Comparison of ENCODE assay signal across 13 mouse cellular contexts in the genomic region with DNA sequence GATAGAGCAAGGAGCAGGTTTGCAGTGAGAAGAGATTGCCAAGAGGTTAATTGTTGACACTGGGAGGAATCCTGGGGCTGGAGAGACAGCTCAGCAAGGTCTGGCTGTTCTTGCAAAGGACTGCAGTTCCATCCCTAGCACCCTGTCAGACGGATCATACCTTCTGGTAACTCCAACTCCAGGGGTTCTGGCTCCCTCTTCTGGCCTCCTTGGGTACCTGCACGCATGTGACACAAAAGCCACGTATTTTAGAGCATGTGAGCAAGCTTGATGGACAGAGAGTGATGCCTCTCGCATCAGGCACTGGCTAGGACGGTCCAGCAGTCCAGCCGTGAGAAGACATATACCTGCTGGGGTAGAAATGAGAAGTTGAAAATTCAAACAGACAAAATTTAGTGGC. TPM values are rescaled to one million over a fixed set of nuclear protein-coding genes. Genes with fewer than 3 reads are reported as not detected.
A peak's percentile ranks its signal among the peaks of the same experiment; 100 is the strongest.
DNase-seq lines count a peak whose midpoint lies in the region; ATAC-seq and TF ChIP-seq lines count a peak whose summit lies in the region.
"Had no signal": no experiment of that assay in that cellular context is flagged by ENCODE, and none has a peak within 500 bp of the region (broad histone marks: within the 10 kb centered on the region; RNA-seq: fewer than 3 reads in every experiment).

No protein-coding gene starts in this region.

- no peak for DNase-seq in embryonic facial prominence, embryonic 10.5 days (ENCODE audit: low spot score)
- no peak for DNase-seq in liver, embryonic 14.5 days (ENCODE audit: low read depth in 3 of 3, low spot score in 3 of 3)
- no peak for DNase-seq in liver, embryonic 11.5 days (ENCODE audit: low spot score)
- peak; percentile 10 for DNase-seq in thymus, postnatal 14 days
- DNase-seq in thymus, postnatal 10 days (ENCODE audit: low spot score in 2 of 2): no peak
- DNase-seq in stomach, postnatal 0 days (ENCODE audit: low spot score): no peak
- DNase-seq: cerebellum, postnatal 36 days; kidney, postnatal 25 days; retina, postnatal 1 day had no signal

- ATAC-seq in embryonic facial prominence, embryonic 13.5 days (ENCODE audit: insufficient number of reproducible peaks, insufficient read depth, low FRiP score, low TSS enrichment, low read depth): no peak
- ATAC-seq in liver, embryonic 14.5 days (ENCODE audit: insufficient read depth): no peak
- no peak for ATAC-seq in liver, embryonic 11.5 days (replicated peaks; ENCODE audit: low FRiP score)
- ATAC-seq in stomach, postnatal 0 days (ENCODE audit: low FRiP score, low TSS enrichment): no peak
- no peak for ATAC-seq in inflammation-experienced regulatory T-cells, adult 6 months
- ATAC-seq: intestine, embryonic 15.5 days had no signal

- peaks cover 7% of the 10 kb centered on the region; the same call in 1 of the 2 replicates for H3K4me1 ChIP-seq in embryonic facial prominence, embryonic 13.5 days
- H3K4me1 ChIP-seq in embryonic facial prominence, embryonic 10.5 days: peaks cover 13% of the 10 kb centered on the region
- no peaks in the 10 kb centered on the region for H3K4me1 ChIP-seq in liver, embryonic 14.5 days (replicated peaks; ENCODE audit: control insufficient read depth in 2 of 2, insufficient read depth in 2 of 2, low read length in 1 of 2)
- H3K4me1 ChIP-seq in liver, embryonic 11.5 days (replicated peaks; ENCODE audit: control insufficient read depth, insufficient read depth, low read length): no peaks in the 10 kb centered on the region
- H3K4me1 ChIP-seq in stomach, postnatal 0 days (replicated peaks; ENCODE audit: control insufficient read depth, insufficient read depth): no peaks in the 10 kb centered on the region
- H3K4me1 ChIP-seq: neural tube, embryonic 15.5 days had no signal

- peak; percentile 36 for TF ChIP-seq CTCF in liver, embryonic 14.5 days (IDR thresholded peaks at IDR 0.05; ENCODE audit: low read depth)
- peak; percentile 40 for TF ChIP-seq CTCF in stomach, postnatal 0 days (IDR thresholded peaks at IDR 0.05; ENCODE audit: low read depth)

- WGBS in embryonic facial prominence, embryonic 13.5 days: 91% methylated on average over 6 of the region's 6 CpGs
- WGBS in embryonic facial prominence, embryonic 10.5 days: 91% methylated on average over 6 of the region's 6 CpGs
- WGBS in liver, embryonic 14.5 days (ENCODE audit: insufficient replicate concordance): 65% methylated on average over 6 of the region's 6 CpGs
- WGBS in liver, embryonic 11.5 days: 87% methylated on average over 6 of the region's 6 CpGs
- 92% methylated on average over 6 of the region's 6 CpGs for WGBS in stomach, postnatal 0 days

- peaks cover 2% of the 10 kb centered on the region; the same call in 1 of the 2 replicates for H3K9me3 ChIP-seq in embryonic facial prominence, embryonic 13.5 days
- H3K9me3 ChIP-seq in embryonic facial prominence, embryonic 10.5 days: 0 out of 2 replicates have a peak, but pooled peaks cover 4% of the 10 kb centered on the region
- no peaks in the 10 kb centered on the region for H3K9me3 ChIP-seq in liver, embryonic 14.5 days (ENCODE audit: control insufficient read depth, low read length)
- no peaks in the 10 kb centered on the region for H3K9me3 ChIP-seq in liver, embryonic 11.5 days (ENCODE audit: control insufficient read depth, low read length)
- no peaks in the 10 kb centered on the region for H3K9me3 ChIP-seq in stomach, postnatal 0 days (ENCODE audit: control insufficient read depth, low read length)
- H3K9me3 ChIP-seq: intestine, embryonic 15.5 days; neural tube, embryonic 15.5 days had no signal

- H3K4me2 ChIP-seq in embryonic facial prominence, embryonic 13.5 days: no peak overlapping the region
- no peak overlapping the region for H3K4me2 ChIP-seq in liver, embryonic 14.5 days (ENCODE audit: low read depth)
- no peak overlapping the region for H3K4me2 ChIP-seq in liver, embryonic 11.5 days
- H3K4me2 ChIP-seq in stomach, postnatal 0 days (replicated peaks; ENCODE audit: low read depth): no peak overlapping the region
- H3K4me2 ChIP-seq: intestine, embryonic 15.5 days; neural tube, embryonic 15.5 days had no signal

- H3K36me3 ChIP-seq in embryonic facial prominence, embryonic 13.5 days: no peaks in the 10 kb centered on the region
- H3K36me3 ChIP-seq in embryonic facial prominence, embryonic 10.5 days (replicated peaks): no peaks in the 10 kb centered on the region
- H3K36me3 ChIP-seq in liver, embryonic 14.5 days (replicated peaks; ENCODE audit: control insufficient read depth, insufficient read depth, low read depth): no peaks in the 10 kb centered on the region
- H3K36me3 ChIP-seq in liver, embryonic 11.5 days (ENCODE audit: control insufficient read depth, insufficient read depth, low read length): no peaks in the 10 kb centered on the region
- H3K36me3 ChIP-seq in stomach, postnatal 0 days (ENCODE audit: control insufficient read depth, insufficient read depth, low read length): no peaks in the 10 kb centered on the region
- H3K36me3 ChIP-seq: intestine, embryonic 15.5 days; neural tube, embryonic 15.5 days had no signal

- TF ChIP-seq EP300 in liver, embryonic 14.5 days (IDR thresholded peaks at IDR 0.05; ENCODE audit: low read depth): no peak
- no peak for TF ChIP-seq EP300 in stomach, postnatal 0 days (optimal IDR thresholded peaks at IDR 0.05)

- no peak overlapping the region for H3K4me3 ChIP-seq in embryonic facial prominence, embryonic 13.5 days
- no peak overlapping the region for H3K4me3 ChIP-seq in embryonic facial prominence, embryonic 10.5 days
- H3K4me3 ChIP-seq in liver, embryonic 14.5 days (ENCODE audit: insufficient read depth in 1 of 2, low read depth in 2 of 2, low read length in 2 of 2): no peak overlapping the region
- H3K4me3 ChIP-seq in liver, embryonic 11.5 days (ENCODE audit: low read depth, low read length): no peak overlapping the region
- no peak overlapping the region for H3K4me3 ChIP-seq in stomach, postnatal 0 days (ENCODE audit: low read depth, low read length)
- H3K4me3 ChIP-seq: intestine, embryonic 15.5 days; neural tube, embryonic 15.5 days had no signal

- no peak overlapping the region for H3K9ac ChIP-seq in embryonic facial prominence, embryonic 13.5 days
- no peak overlapping the region for H3K9ac ChIP-seq in liver, embryonic 14.5 days (replicated peaks)
- no peak overlapping the region for H3K9ac ChIP-seq in liver, embryonic 11.5 days (ENCODE audit: low read depth, low read length)
- no peak overlapping the region for H3K9ac ChIP-seq in stomach, postnatal 0 days (ENCODE audit: low read length)
- H3K9ac ChIP-seq: intestine, embryonic 15.5 days; neural tube, embryonic 15.5 days had no signal

- 0 out of 2 replicates have a peak overlapping the region, but pooled peaks have one; percentile 36 for H3K27ac ChIP-seq in embryonic facial prominence, embryonic 13.5 days
- no peak overlapping the region for H3K27ac ChIP-seq in embryonic facial prominence, embryonic 10.5 days (replicated peaks)
- no peak overlapping the region for H3K27ac ChIP-seq in liver, embryonic 14.5 days
- H3K27ac ChIP-seq in liver, embryonic 11.5 days (ENCODE audit: low read depth, low read length): no peak overlapping the region
- H3K27ac ChIP-seq in stomach, postnatal 0 days (replicated peaks): no peak overlapping the region
- H3K27ac ChIP-seq: intestine, embryonic 15.5 days; neural tube, embryonic 15.5 days had no signal

- no peaks in the 10 kb centered on the region for H3K27me3 ChIP-seq in embryonic facial prominence, embryonic 13.5 days
- no peaks in the 10 kb centered on the region for H3K27me3 ChIP-seq in embryonic facial prominence, embryonic 10.5 days (replicated peaks; ENCODE audit: low read depth, poor library complexity, severe bottlenecking)
- H3K27me3 ChIP-seq in liver, embryonic 14.5 days (ENCODE audit: control insufficient read depth, insufficient read depth, low read length): no peaks in the 10 kb centered on the region
- no peaks in the 10 kb centered on the region for H3K27me3 ChIP-seq in liver, embryonic 11.5 days (replicated peaks; ENCODE audit: control insufficient read depth, insufficient read depth, low read length)
- H3K27me3 ChIP-seq in stomach, postnatal 0 days (ENCODE audit: control insufficient read depth, insufficient read depth, low read length): no peaks in the 10 kb centered on the region
- H3K27me3 ChIP-seq: intestine, embryonic 15.5 days; neural tube, embryonic 15.5 days had no signal

RNA-seq across cellular contexts. Expression of gene Plbd1, which starts 29.6 kb away (rescaled TPM):
- polyA plus RNA-seq in embryonic facial prominence, embryonic 13.5 days (2015; fragmentation: Nextera tagmentation; extraction: Ambion mirVana): 6.4 and 9.9 TPM in 2 replicates
- polyA plus RNA-seq in embryonic facial prominence, embryonic 10.5 days (2016; fragmentation: Nextera tagmentation; extraction: Ambion mirVana): 1.9 and 2.6 TPM in 2 replicates
- 2.5 and 3.9 TPM in 2 replicates for polyA plus RNA-seq in liver, embryonic 14.5 days (2012; rRNA removed)
- 5.9 and 7.6 TPM in 2 replicates for polyA plus RNA-seq in liver, embryonic 14.5 days (2014; fragmentation: Nextera tagmentation; extraction: Ambion mirVana)
- polyA plus RNA-seq in liver, embryonic 11.5 days (2014; fragmentation: Nextera tagmentation; extraction: Ambion mirVana): 0.86 and 1.2 TPM in 2 replicates
- 37.8 and 39.6 TPM in 2 replicates for polyA plus RNA-seq in stomach, postnatal 0 days (2015; fragmentation: Nextera tagmentation; extraction: Ambion mirVana)
- 1 to 10 TPM in 1 of 3 experiments, under 1 TPM in 2; 0.48 to 3.6 (median 0.65) TPM for polyA plus RNA-seq in inflammation-experienced regulatory T-cells, adult 6 months (2017; shearing (Covaris generic))
